Mouse (Mus musculus): Measurements from ENCODE around the gene 2900026A02Rik. TPM values are rescaled to one million over a fixed set of nuclear protein-coding genes. Genes with fewer than 3 reads are reported as not detected.

The 2900026A02Rik gene
- 2.2 and 3.3 TPM in 2 replicates for polyA plus RNA-seq (2012; ENCODE audit: low replicate concordance)

GRCm38 (mm10) chr5:113221147-113221865 lies at the start of gene 2900026A02Rik:
Gene 2900026A02Rik (minus strand): TSS chr5:113221236.

GRCm38 (mm10) chr5:113226632-113227102 lies 5.6 kb upstream of the 2900026A02Rik start, which contains the start of gene Tmem211:
Gene Tmem211 (plus strand): TSS chr5:113226909.

GRCm38 (mm10) chr5:113081439-113081838 lies 139.6 kb downstream of the 2900026A02Rik start, which contains the start of gene Crybb3:
Gene Crybb3 (minus strand): TSS chr5:113081584.

GRCm38 (mm10) chr5:113070017-113070416 lies 151.0 kb downstream of the 2900026A02Rik start, which contains the start of gene Crybb2:
Gene Crybb2 (minus strand): TSS chr5:113070117.

Other genes starting within 250 kb of the 2900026A02Rik start
- 7.8 and 8.3 TPM in 2 replicates for gene Grk3, start 205.4 kb downstream of the 2900026A02Rik start, polyA plus RNA-seq (2012; ENCODE audit: low replicate concordance)
- gene Crybb2, start 151.1 kb downstream of the 2900026A02Rik start, polyA plus RNA-seq (2012; ENCODE audit: low replicate concordance), result 0.24 TPM in 1 of 2 replicates, not detected in the other
- gene Crybb3, start 139.7 kb downstream of the 2900026A02Rik start, polyA plus RNA-seq (2012; ENCODE audit: low replicate concordance), result 0.26 TPM in 1 of 2 replicates, not detected in the other
- not detected in 2 replicates for gene Tmem211, start 5.7 kb upstream of the 2900026A02Rik start, polyA plus RNA-seq (2012; ENCODE audit: low replicate concordance)
- gene Sgsm1, start 89.5 kb upstream of the 2900026A02Rik start, polyA plus RNA-seq (2012; ENCODE audit: low replicate concordance), result not detected in 2 replicates
- gene Aym1, start 136.1 kb upstream of the 2900026A02Rik start, polyA plus RNA-seq (2012; ENCODE audit: low replicate concordance), result not detected in 2 replicates